Mouse (Mus musculus) kidney, embryonic 15.5 days (tissue): ENCODE data around the gene Sesn1. TPM values are rescaled to one million over a fixed set of nuclear protein-coding genes. Genes with fewer than 3 reads are reported as not detected.

Experiments
- ATAC-seq: fragments of 200-750 bp; cut with Nextera tagmentation; replicated peaks from 2 replicates; pipeline ENCODE4 v1.8.0; 2017; ENCODE audit warnings: moderate TSS enrichment; ENCODE audit not compliant: low FRiP score
- H3K27ac ChIP-seq: fragments of 300-500 bp; sonication (generic); 2 replicates; pipeline ENCODE4 v1.5.1; 2015; ENCODE audit warnings: mild to moderate bottlenecking, inconsistent platforms
- H3K27me3 ChIP-seq: fragments of 300-500 bp; sonication (generic); 2 replicates; pipeline ENCODE4 v1.6.1; 2015; ENCODE audit warnings: inconsistent platforms
- H3K36me3 ChIP-seq: fragments of 300-500 bp; sonication (generic); 2 replicates; pipeline ENCODE4 v1.6.1; 2015; ENCODE audit warnings: inconsistent platforms
- H3K4me1 ChIP-seq: fragments of 300-500 bp; sonication (generic); 2 replicates; pipeline ENCODE4 v1.6.1; 2015; ENCODE audit warnings: inconsistent platforms
- H3K4me2 ChIP-seq: fragments of 300-500 bp; sonication (generic); 2 replicates; pipeline ENCODE4 v1.6.1; 2015; ENCODE audit warnings: moderate library complexity, mild to moderate bottlenecking, inconsistent platforms
- H3K4me3 ChIP-seq: fragments of 300-500 bp; sonication (generic); replicated peaks from 2 replicates; pipeline ENCODE4 v1.5.1; 2015; ENCODE audit warnings: mild to moderate bottlenecking, inconsistent platforms
- H3K9ac ChIP-seq: fragments of 300-500 bp; sonication (generic); 2 replicates; pipeline ENCODE4 v1.6.1; 2015; ENCODE audit warnings: mild to moderate bottlenecking, inconsistent platforms
- H3K9me3 ChIP-seq: fragments of 300-500 bp; sonication (generic); replicated peaks from 2 replicates; pipeline ENCODE4 v1.6.1; 2016; ENCODE audit warnings: inconsistent platforms
- WGBS: fragments of 180-500 bp; shearing (Covaris S2); methylation state at CpG from one replicate; pipeline ENCODE4 v1.1.7; 2015; ENCODE audit warnings: mixed read lengths; 5-methylcytosine and 5-hydroxymethylcytosine counted together
- polyA plus RNA-seq: library from polyadenylated mRNA; unstranded; fragments of >200 nt; fragmentation: Nextera tagmentation; extraction: Ambion mirVana; gene quantifications from 2 replicates; pipeline ENCODE4 v1.2.1, GENCODE M21; 2015

Gene Sesn1
- polyA plus RNA-seq, 1 experiment from 2014 or later: 34.3 TPM

DNA sequence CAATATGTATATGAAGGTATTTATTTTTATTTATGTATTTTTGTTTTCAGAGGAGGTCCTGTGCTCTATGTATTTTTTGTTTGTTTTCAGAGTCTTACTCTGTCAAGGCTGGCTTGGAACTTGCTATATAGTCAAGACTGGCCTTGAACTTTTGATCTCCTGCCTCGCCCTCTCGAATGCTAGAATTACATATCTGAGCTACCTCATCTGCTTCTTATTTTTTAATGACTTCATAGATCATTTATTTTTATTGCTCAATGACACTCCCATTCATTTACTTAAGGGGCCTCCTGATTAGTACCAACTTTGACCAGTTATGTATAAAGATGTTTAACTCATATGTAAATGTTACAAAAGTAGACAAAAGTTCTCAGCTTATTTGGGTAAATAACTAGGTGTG lies 87.1 kb downstream of the Sesn1 start:
- Histone ChIP-seq H3K4me3 (no peak overlapping the region), H3K27ac (no peak overlapping the region), H3K9ac (no peak overlapping the region), H3K9me3 (no peaks in the 10 kb centered on the region), H3K36me3 (peaks cover 28% of the 10 kb centered on the region), H3K4me2 (no peak overlapping the region), H3K27me3 (no peaks in the 10 kb centered on the region), H3K4me1 (0 out of 2 replicates have a peak, but pooled peaks cover 3% of the 10 kb centered on the region)
- WGBS: 59% methylated on average over 2 of the region's 2 CpGs
- no peak for ATAC-seq

DNA sequence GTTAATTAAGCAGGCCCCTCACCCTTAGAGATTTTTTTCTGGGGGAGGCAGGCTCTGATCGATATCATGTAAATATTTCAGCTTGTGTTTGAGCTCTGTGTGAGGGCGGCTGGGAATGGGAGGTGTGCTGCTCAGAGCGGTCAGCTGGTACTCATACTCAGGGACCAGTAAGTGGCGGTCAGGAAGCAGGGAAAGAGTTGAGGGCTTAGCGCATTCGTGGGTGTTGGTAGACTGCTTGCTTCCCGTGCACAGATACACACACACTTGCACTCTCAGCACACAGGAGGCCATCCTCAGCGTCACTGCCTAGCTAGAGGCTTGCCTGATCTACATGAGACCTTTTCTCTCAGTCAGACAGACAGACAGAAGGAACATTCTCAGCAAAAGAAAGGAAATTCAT lies 91.7 kb downstream of the Sesn1 start:
- H3K9ac ChIP-seq: no peak overlapping the region
- H3K4me3 ChIP-seq: no peak overlapping the region
- H3K9me3 ChIP-seq: no peaks in the 10 kb centered on the region
- 73% methylated on average over 8 of the region's 8 CpGs for WGBS
- H3K27ac ChIP-seq: no peak overlapping the region
- no peaks in the 10 kb centered on the region for H3K27me3 ChIP-seq
- no peak for ATAC-seq
- H3K4me2 ChIP-seq: no peak overlapping the region
- H3K4me1 ChIP-seq: no peaks in the 10 kb centered on the region
- H3K36me3 ChIP-seq: peaks cover 56% of the 10 kb centered on the region

DNA sequence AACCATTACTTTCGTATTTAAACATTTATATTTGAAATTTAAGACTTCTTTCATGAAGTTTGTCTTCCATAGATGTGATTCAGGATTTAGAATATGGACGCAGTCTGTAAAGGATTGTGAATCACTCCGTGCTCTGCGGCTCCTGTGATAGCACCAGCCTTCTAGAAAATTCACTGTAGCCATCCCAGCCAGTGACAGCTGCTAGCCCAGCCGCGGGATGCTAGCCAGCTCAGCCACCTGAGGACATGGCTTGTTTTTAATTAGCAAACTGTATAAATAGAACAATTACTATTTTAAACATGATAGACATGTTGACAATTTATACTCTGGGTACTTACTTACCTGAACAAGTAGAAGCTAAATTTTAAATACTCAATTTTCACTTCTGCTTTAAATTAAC lies 92.1 kb downstream of the Sesn1 start:
- no peak overlapping the region for H3K4me2 ChIP-seq
- no peaks in the 10 kb centered on the region for H3K9me3 ChIP-seq
- no peak for ATAC-seq
- H3K4me3 ChIP-seq: no peak overlapping the region
- no peaks in the 10 kb centered on the region for H3K27me3 ChIP-seq
- no peak overlapping the region for H3K9ac ChIP-seq
- 95% methylated on average over 6 of the region's 6 CpGs for WGBS
- H3K36me3 ChIP-seq: peaks cover 58% of the 10 kb centered on the region
- no peak overlapping the region for H3K27ac ChIP-seq
- no peaks in the 10 kb centered on the region for H3K4me1 ChIP-seq

DNA sequence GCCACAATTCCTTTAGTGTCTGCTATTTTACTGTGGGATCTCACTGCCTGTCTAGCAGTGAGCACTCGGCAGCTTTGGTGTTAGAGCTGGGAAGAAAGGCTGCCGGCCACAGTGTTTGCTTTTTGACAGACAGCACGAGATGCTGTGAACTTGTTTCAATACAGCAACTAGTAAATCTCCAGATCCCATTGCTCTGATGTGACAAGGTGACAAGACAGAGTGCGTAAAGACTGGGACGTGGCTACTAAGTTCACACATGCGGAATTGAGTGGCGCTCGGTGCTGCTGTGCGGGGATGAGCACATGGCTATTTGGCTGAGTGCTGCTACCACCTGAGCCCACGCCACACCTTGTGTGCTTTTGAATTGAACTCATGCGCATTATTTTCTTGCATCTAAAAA lies 97.7 kb downstream of the Sesn1 start:
- H3K9me3 ChIP-seq: no peaks in the 10 kb centered on the region
- no peaks in the 10 kb centered on the region for H3K27me3 ChIP-seq
- H3K4me3 ChIP-seq: no peak overlapping the region
- no peak overlapping the region for H3K9ac ChIP-seq
- no peak for ATAC-seq
- peaks cover 57% of the 10 kb centered on the region for H3K36me3 ChIP-seq
- no peaks in the 10 kb centered on the region for H3K4me1 ChIP-seq
- 72% methylated on average over 11 of the region's 11 CpGs for WGBS
- H3K27ac ChIP-seq: no peak overlapping the region
- no peak overlapping the region for H3K4me2 ChIP-seq

DNA sequence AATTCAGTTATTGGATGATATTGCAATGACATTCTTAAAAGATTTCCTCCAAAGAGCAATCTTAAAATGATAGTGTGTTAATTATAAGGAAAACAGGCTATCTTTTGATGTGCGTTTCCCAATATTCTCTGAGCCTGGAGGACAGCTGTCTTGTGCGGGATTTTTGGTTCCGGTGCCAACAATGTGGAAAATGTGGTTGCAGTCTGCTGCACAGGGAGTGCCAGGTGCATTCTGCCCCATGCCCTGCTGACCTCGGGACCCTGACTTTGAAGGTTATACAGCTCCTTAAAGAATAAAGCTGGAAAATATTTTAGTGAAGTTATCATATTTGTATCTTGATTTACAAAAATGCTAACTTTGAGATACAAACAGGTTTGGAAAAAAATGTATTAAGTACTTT lies 98.2 kb downstream of the Sesn1 start:
- no peak for ATAC-seq
- Histone ChIP-seq H3K36me3 (peaks cover 53% of the 10 kb centered on the region), H3K4me2 (no peak overlapping the region), H3K27me3 (no peaks in the 10 kb centered on the region), H3K4me1 (no peaks in the 10 kb centered on the region), H3K4me3 (no peak overlapping the region), H3K27ac (no peak overlapping the region), H3K9me3 (no peaks in the 10 kb centered on the region), H3K9ac (no peak overlapping the region)
- 76% methylated on average over 4 of the region's 4 CpGs for WGBS

DNA sequence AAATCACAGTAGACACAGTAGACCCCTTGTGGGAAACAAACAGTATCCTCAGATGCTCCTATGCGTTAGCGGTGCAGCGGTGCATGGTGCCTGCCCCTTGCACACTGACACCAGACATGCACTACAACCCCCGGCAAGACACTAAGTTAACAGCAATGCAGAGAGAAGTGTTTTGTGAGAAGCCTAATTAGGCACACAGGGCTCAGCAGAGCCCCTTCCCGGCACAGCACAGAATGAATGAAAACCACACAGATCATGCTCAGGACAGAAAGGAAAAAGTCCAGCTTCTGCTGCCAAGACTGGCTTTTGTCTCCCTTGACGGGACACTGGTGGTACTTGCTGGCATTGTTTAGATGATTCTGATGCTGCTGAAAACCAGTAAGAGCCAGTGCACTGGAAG lies 99.2 kb downstream of the Sesn1 start:
- H3K9ac ChIP-seq: no peak overlapping the region
- H3K36me3 ChIP-seq: peaks cover 46% of the 10 kb centered on the region
- H3K9me3 ChIP-seq: no peaks in the 10 kb centered on the region
- no peak; the same call in 1 of the 2 replicates for ATAC-seq
- no peaks in the 10 kb centered on the region for H3K4me1 ChIP-seq
- no peak overlapping the region for H3K4me2 ChIP-seq
- H3K27me3 ChIP-seq: no peaks in the 10 kb centered on the region
- 67% methylated on average over 6 of the region's 6 CpGs for WGBS
- H3K4me3 ChIP-seq: no peak overlapping the region
- H3K27ac ChIP-seq: no peak overlapping the region

DNA sequence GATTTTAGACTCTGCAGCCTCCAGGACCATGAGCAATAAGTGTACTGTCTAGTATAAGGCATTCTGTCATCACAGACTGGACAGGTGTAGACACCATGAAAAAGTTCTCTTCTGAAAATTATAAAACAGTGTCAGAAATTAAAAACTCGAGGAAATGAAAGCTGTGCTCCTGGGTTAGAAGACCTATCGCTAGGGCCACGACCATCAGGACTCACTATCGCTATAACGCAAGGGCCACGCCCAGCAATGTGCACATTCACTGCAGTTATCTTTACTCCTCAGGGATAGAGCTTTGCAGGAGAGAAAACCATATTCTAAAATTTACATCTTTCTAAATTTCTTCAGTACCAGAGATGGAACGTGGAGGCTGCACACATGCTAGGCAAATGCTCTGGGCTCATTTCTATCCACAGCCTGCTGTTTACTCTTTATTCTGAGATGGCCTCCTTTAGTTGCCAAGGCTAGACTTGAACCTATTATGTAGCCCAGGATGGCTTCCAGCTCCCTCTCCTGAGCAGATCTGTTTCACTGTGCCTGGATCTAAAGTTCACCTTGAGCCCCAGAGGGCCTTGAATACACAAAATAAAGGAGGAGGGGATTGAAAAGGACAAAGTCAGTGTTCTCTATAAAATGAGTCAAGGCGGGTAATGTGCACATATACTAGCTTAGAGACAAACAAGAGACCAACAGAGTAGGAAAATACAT lies 102.7 kb downstream of the Sesn1 start:
- H3K4me3 ChIP-seq: no peak overlapping the region
- H3K36me3 ChIP-seq: peaks cover 14% of the 10 kb centered on the region
- 86% methylated on average over 8 of the region's 8 CpGs for WGBS
- no peaks in the 10 kb centered on the region for H3K4me1 ChIP-seq
- no peak overlapping the region for H3K27ac ChIP-seq
- H3K9ac ChIP-seq: no peak overlapping the region
- H3K4me2 ChIP-seq: no peak overlapping the region
- no peaks in the 10 kb centered on the region for H3K27me3 ChIP-seq
- no peak for ATAC-seq
- no peaks in the 10 kb centered on the region for H3K9me3 ChIP-seq

DNA sequence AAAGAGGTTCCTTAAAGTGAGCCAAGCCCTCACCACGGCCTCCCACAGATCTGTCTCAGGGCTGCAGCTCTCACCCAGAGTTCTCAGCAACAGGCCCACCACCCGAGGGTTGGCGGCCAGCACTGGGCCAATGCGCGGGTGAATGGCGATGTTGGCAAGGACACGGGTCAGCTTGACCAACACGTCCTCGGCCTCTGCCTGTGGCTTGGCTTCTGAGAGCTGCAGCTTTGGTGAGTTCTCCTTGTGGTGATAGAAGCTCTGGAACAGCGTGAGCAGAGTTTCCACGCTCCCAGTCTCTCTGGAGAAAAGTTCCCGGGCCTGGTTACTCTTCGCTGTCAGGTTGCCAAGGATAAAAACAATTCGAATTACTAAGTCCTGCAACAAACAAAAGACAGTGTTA lies 117.0 kb downstream of the Sesn1 start:
- H3K4me2 ChIP-seq: no peak overlapping the region
- H3K36me3 ChIP-seq: no peaks in the 10 kb centered on the region
- H3K4me1 ChIP-seq: peaks cover 11% of the 10 kb centered on the region; the same call in 1 of the 2 replicates
- no peak overlapping the region for H3K27ac ChIP-seq
- WGBS: 93% methylated on average over 14 of the region's 14 CpGs
- no peak overlapping the region for H3K9ac ChIP-seq
- no peak for ATAC-seq
- H3K27me3 ChIP-seq: no peaks in the 10 kb centered on the region
- H3K9me3 ChIP-seq: no peaks in the 10 kb centered on the region
- no peak overlapping the region for H3K4me3 ChIP-seq

DNA sequence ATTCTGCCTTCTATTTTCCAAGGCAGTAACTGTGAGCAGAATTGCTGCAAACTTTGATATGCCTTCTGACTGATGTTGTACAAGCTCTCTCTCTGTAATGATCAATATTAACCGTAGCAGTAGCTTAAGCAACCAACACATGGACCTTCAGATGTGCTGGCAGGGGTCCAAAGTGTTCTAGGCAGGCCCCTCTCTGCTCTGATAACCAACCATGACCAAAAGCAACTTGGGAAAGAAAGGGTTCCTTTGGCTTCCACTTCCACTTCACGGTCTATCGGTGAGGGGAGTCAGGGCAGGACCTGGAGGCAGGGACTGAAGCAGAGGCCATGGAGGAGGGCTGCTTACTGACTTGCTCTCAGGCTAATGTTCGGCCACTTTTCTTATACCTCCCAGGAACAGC lies 121.2 kb downstream of the Sesn1 start:
- H3K27me3 ChIP-seq: no peaks in the 10 kb centered on the region
- peak overlapping the region; percentile 70; the same call in 1 of the 2 replicates for H3K27ac ChIP-seq
- WGBS: 34% methylated on average over 4 of the region's 4 CpGs
- no peak overlapping the region for H3K4me3 ChIP-seq
- no peak overlapping the region for H3K9ac ChIP-seq
- no peak overlapping the region for H3K4me2 ChIP-seq
- ATAC-seq: peak; percentile 38
- H3K9me3 ChIP-seq: no peaks in the 10 kb centered on the region
- H3K4me1 ChIP-seq: peaks cover 43% of the 10 kb centered on the region
- H3K36me3 ChIP-seq: no peaks in the 10 kb centered on the region

DNA sequence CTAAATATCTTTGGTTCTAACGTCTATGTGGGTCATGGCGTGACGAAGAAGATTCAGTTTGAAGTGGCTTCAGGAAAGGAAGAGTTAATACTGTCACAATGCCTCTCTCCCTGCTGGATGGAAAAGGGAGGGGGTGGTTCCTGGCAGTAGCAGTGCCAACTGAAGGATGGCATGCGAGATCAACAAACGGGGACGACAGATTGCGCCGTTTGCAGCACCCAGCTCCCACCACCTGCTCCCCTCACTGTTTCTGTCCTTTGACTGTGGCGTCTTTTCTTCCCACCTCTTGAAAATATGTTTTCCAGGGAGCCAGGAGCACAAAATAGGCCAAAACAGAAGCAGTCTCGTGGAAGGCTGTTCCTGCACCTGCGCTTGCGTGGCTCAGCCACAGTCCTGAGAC lies 122.2 kb downstream of the Sesn1 start:
- no peaks in the 10 kb centered on the region for H3K9me3 ChIP-seq
- ATAC-seq: no peak
- peaks cover 53% of the 10 kb centered on the region for H3K4me1 ChIP-seq
- 0 out of 2 replicates have a peak overlapping the region, but pooled peaks have one; percentile 70 for H3K27ac ChIP-seq
- H3K27me3 ChIP-seq: no peaks in the 10 kb centered on the region
- no peaks in the 10 kb centered on the region for H3K36me3 ChIP-seq
- no peak overlapping the region for H3K9ac ChIP-seq
- no peak overlapping the region for H3K4me3 ChIP-seq
- H3K4me2 ChIP-seq: no peak overlapping the region
- 74% methylated on average over 12 of the region's 12 CpGs for WGBS

DNA sequence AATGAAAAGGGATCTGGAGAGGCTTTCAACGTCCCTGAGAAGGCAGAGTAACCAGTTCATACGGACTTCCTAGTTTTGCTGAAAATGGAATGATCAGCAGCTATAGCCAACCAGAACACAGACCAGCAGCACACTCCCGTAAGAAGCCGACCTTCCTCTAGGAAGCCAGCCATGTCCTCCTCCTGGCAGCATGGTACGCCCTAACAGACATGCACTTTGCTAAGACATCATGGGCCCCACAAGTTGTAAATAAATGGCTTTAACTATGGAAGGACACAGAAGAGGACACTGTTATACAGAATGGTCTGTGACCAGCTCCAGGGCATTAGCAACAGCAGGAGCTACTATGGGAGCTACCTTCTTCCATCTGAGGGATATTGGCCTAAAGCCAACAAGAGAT lies 123.2 kb downstream of the Sesn1 start:
- no peaks in the 10 kb centered on the region for H3K9me3 ChIP-seq
- no peak overlapping the region for H3K4me2 ChIP-seq
- no peak overlapping the region for H3K9ac ChIP-seq
- no peak for ATAC-seq
- 80% methylated on average over 5 of the region's 5 CpGs for WGBS
- H3K27me3 ChIP-seq: no peaks in the 10 kb centered on the region
- no peak overlapping the region for H3K27ac ChIP-seq
- no peak overlapping the region for H3K4me3 ChIP-seq
- no peaks in the 10 kb centered on the region for H3K36me3 ChIP-seq
- peaks cover 57% of the 10 kb centered on the region for H3K4me1 ChIP-seq

DNA sequence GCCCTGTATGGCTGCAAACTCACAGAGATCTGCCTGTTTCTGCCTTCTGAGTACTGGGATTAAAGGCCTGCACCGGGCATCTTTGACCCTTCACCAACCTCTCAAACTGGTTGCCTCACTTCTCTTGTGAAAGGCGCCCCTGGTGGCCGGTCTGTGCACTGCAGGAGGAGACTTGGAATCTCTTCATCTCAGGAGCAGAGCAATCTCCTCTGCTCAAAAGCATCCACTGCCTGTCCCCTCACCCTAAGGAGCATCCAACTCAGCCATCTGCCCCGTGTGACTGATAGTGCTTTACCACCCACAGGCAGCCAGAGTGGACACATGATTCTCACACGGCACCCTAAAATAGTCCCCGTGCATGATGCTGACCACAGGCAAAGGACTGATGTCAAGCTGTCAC lies 123.8 kb downstream of the Sesn1 start:
- no peak for ATAC-seq
- Histone ChIP-seq H3K27me3 (no peaks in the 10 kb centered on the region), H3K4me3 (no peak overlapping the region), H3K36me3 (no peaks in the 10 kb centered on the region), H3K27ac (0 out of 2 replicates have a peak overlapping the region, but pooled peaks have one; percentile 93), H3K4me2 (no peak overlapping the region), H3K9me3 (no peaks in the 10 kb centered on the region), H3K9ac (no peak overlapping the region), H3K4me1 (peaks cover 57% of the 10 kb centered on the region)
- 67% methylated on average over 6 of the region's 6 CpGs for WGBS
